Mouse (Mus musculus): ENCODE measurements around the gene Setd3.

Setd3 gene

GRCm38 (mm10) chr12:108179246-108179320 lies at the start of gene Setd3:
TSS of gene Setd3 (minus strand) at chr12:108179314.
- no peak for DNase-seq (ENCODE audit: low spot score in 2 of 2)

GRCm38 (mm10) chr12:108227527-108227926 lies 48.4 kb upstream of the Setd3 start:
- no peak for DNase-seq (ENCODE audit: low spot score in 2 of 2)

DNA sequence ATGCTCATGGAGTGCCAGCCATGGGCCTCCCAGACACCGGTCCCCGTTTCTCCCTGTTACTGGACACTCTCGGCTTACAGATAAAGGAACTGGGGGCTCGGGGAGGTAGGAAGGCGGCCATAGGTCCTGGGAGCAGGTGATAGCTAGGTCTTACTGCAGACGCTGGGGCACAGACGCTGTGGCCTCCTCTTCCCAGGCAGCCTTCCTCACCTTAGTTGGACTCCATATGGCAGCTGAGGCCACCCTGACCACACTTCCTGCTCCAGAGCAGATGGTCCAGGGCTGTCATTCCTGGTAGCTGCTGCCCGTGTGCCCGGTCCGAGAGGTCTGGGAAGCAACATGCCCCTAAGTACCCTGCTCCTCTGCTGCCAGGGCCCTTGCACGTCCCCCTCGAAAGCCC lies 47.8 kb upstream of the Setd3 start:
- DNase-seq (ENCODE audit: low spot score in 2 of 2): no peak

GRCm38 (mm10) chr12:108226216-108226615 lies 47.1 kb upstream of the Setd3 start:
- DNase-seq (ENCODE audit: low spot score in 2 of 2): no peak

- DNase-seq (ENCODE audit: low spot score in 2 of 2): no peak
Measured at GRCm38 (mm10) chr12:108225781-108226180, 46.7 kb upstream of the Setd3 start.

DNA sequence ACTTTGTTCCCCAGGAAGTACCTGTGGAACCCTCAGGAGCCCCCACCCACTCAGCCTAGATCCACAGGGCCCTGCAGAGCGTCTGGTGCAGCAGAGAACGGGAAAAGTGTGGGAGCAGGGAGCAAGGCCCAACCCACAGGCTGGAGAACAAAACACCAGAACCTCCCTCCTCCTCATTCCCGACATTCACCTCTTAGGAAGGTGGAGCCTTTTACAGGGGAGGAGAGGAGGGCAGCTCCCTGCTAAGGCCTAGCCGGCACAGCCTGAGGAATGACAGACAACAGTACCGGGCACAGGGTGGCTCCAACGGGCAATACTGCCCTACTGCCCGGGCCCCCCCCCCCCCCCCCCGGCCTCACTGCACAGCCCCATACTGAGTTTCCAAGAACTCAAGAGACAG lies 44.2 kb upstream of the Setd3 start:
- DNase-seq (ENCODE audit: low spot score in 2 of 2): no peak

DNA sequence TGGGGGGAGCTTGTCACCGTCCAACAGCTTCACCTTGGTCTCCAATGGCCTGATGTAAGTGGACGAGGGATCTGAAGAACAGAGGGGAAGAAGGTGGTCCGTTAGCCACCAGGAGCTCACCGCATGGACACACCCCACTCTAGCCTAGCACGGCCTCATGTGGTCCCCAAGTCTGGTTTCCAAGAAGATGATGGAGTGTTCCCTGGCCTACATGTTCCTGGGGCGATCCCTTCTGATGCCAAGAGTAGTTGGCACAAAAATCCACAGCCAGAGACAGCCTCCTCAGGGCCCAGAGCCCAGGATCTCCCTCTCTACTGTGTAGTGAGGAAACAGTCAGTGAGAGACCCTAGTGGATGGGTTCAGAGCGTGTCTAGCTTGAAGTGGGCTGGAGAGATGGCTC lies 42.6 kb upstream of the Setd3 start:
- no peak for DNase-seq (ENCODE audit: low spot score in 2 of 2)

DNA sequence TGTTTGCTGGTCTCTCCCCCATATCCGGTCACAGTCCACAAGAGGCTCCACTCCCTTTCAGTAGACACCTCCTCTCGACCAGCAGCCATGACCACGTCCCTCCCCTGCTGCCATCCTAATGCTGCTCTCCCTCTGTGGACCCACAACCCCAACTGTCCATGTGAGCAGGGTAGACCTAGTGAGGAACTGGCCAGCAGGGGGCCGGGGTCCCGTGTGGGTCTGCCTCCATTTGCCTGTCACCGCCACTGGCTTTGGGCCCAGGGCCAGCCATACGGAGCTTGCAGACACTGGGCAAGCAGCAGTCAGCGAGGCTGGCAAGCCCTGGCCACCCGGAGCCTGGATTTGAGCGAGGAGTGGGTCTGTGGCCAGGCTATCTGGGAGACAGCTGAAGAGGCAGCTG lies 42.1 kb upstream of the Setd3 start:
- DNase-seq (ENCODE audit: low spot score in 2 of 2): no peak

- no peak for DNase-seq (ENCODE audit: low spot score in 2 of 2)
Measured at GRCm38 (mm10) chr12:108220621-108221020, 41.5 kb upstream of the Setd3 start.

- DNase-seq (ENCODE audit: low spot score in 2 of 2): no peak
Measured at GRCm38 (mm10) chr12:108219825-108220616, 40.9 kb upstream of the Setd3 start.

- no peak for DNase-seq (ENCODE audit: low spot score in 2 of 2)
Measured at GRCm38 (mm10) chr12:108219163-108219562, 40.0 kb upstream of the Setd3 start.

GRCm38 (mm10) chr12:108217572-108217971 lies 38.5 kb upstream of the Setd3 start:
- no peak for DNase-seq (ENCODE audit: low spot score in 2 of 2)

GRCm38 (mm10) chr12:108216611-108217370 lies 37.7 kb upstream of the Setd3 start:
- no peak for DNase-seq (ENCODE audit: low spot score in 2 of 2)

GRCm38 (mm10) chr12:108215090-108215489 lies 36.0 kb upstream of the Setd3 start:
- DNase-seq (ENCODE audit: low spot score in 2 of 2): no peak

DNA sequence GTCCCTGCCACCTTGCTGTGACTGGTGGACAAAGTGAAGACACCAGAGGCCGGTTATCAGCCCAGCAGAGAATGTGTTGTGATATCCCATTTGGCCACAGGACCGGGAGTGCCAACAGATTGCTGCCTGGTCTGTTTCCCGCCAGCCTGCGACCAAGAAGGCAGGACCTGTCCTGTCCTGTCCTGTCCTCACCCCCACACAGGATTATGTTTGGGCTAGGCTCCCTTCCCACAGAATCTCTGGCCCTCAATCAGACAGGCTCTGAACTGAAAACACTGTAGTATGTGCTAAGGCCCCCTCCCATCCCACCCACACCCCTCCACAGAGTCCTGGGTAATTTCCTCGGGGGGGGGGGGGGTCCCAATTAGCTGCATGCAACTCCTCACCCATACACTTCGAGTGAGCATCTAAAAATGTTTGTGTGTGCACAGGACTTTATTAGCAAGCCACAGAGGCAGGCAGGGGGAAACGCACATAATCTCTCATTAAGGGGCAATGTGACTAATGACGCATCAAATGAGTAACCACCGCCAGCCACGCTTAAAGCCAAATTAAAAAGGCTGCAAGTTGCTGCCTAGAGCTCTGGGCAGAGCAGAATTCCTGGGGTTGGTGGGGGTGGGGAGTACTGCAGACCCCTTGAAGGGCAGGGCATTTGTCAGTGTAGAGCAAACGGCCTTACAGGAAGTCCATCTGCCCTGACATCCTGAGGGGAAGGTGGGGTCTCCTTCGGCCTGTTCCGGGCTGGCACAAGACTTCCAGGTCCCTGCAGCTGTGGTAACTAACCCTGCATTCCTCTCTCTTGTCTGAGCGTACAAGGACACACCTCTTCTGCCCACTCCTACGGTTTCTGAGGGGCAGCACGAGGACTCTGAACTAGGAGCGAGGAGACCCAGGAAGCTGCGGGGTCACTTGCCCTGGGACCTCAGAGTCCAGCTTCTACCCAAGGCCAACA lies 34.3 kb upstream of the Setd3 start:
- no peak for DNase-seq (ENCODE audit: low spot score in 2 of 2)

DNA sequence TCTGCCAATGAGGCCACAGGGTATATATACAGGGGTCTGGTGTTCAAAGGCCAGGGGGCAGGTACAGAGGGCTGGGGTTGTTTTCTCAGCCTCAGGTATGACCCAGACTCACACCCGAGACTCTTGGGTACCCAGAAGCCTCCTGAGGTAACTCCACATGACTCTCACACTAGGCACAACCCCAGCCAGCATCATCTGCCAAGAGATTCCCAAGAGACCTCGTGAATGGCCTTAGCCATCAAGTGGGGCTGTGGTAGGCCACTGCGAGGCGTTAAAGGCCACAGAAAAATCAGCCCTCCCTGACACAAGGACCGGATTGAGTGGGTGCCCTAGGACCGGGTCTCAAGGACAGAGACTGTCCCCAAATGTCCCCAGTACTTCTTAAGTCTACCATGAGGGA lies 33.4 kb upstream of the Setd3 start:
- DNase-seq (ENCODE audit: low spot score in 2 of 2): no peak

GRCm38 (mm10) chr12:108212071-108212470 lies 33.0 kb upstream of the Setd3 start:
- no peak for DNase-seq (ENCODE audit: low spot score in 2 of 2)

GRCm38 (mm10) chr12:108210623-108211022 lies 31.5 kb upstream of the Setd3 start:
- DNase-seq (ENCODE audit: low spot score in 2 of 2): no peak

DNA sequence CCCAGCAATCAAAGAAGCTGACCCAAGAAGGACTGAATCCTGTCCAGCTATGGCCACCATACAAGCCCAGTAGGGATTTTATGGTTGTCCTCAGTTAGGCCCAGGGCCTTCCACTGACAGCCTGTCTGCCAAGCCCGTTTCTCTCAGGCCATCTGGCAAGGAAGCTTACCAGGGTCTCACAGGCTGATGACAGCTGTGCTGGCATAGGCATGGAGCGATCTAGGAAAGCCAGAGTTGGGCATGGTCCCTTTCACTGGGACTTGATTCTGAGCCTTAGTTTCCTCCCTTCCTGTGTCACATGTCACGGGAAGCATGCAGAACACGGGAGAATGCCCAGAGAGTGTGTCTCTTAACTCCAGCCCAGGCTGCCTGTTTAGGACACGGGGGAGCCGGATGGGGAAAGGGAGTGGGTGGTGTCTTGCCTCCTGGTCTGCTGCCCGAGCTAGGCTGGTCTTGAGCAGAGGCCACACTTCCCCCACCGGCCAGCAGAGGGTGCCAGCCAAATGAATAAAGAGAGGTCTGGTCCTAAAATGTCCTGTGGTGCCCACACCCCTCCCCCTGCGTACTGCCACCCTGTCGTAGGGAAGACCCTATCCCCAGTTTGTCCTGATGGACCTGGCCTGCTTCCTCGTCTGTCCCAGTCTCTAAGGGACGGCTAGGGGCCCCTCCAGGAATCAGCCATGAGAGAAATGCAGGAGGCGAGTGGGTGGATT lies 29.8 kb upstream of the Setd3 start:
- peak; percentile 13 for DNase-seq (ENCODE audit: low spot score in 2 of 2)

DNA sequence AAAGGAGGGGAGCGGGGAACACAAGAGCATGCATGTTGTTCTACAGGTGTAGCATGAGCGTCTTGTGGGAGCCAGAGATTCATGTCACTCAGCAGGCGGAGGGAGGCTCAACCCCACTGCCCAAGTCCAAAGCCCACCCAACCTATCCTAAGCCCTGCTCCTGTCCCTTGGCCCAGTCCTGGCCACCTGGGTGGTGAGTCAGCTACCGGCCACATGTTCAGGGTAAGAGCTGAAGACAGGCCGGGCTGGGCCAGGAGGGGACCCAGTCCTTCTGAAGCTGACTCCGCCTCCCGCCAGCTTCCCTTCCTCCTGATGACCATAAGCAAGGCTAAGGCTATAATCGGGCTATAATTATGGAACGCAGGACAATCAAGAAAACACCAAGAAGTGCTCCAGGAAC lies 29.1 kb upstream of the Setd3 start:
- DNase-seq (ENCODE audit: low spot score in 2 of 2): no peak

- DNase-seq (ENCODE audit: low spot score in 2 of 2): peak; percentile 19 to 42
Measured at GRCm38 (mm10) chr12:108206641-108207040, 27.5 kb upstream of the Setd3 start.

DNA sequence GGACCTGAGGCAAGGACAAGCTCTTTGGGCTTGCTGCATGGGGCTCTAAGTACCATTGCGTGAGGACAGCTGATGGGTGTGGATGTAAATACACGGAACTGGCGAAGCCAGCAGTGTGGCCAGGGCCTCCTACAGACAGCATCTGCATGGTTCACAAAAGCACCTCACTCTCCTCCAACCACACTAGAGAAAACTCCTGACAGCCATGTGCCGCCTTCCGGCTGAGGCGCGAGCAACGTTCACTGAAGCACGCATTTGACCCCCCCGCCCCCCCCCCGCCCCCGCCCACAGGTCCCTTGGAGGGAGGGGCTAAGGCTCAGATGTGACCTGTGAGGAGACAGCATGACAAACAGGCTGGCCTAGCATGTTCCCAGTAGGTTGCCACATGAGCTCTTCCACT lies 25.9 kb upstream of the Setd3 start:
- no peak for DNase-seq (ENCODE audit: low spot score in 2 of 2)
